Mouse (Mus musculus) small intestine, adult 2 months (tissue): ENCODE measurements around the gene Ets1. TPM values are rescaled to one million over a fixed set of nuclear protein-coding genes. Genes with fewer than 3 reads are reported as not detected.

Source experiments
- H3K27ac ChIP-seq: fragments of 200-500 bp; 2 replicates; pipeline ENCODE4 v1.5.1; 2012; ENCODE audit warnings: low read depth, low read length, control low read depth, inconsistent platforms; ENCODE audit not compliant: insufficient read depth
- H3K27me3 ChIP-seq: fragments of 200-500 bp; 2 replicates; pipeline ENCODE4 v1.6.1; 2012; ENCODE audit warnings: mild to moderate bottlenecking, moderate library complexity, low read length, inconsistent platforms; ENCODE audit not compliant: control insufficient read depth, insufficient read depth
- H3K36me3 ChIP-seq: fragments of 200-500 bp; 2 replicates; pipeline ENCODE4 v1.6.1; 2012; ENCODE audit warnings: mild to moderate bottlenecking, low read length, control low read depth, inconsistent platforms; ENCODE audit not compliant: control insufficient read depth, insufficient read depth
- H3K4me1 ChIP-seq: fragments of 200-500 bp; 2 replicates; pipeline ENCODE4 v1.6.1; 2012; ENCODE audit warnings: low read length, inconsistent platforms, mixed read lengths; ENCODE audit not compliant: control insufficient read depth, insufficient read depth, insufficient read length
- H3K4me3 ChIP-seq: fragments of 200-500 bp; 2 replicates; pipeline ENCODE4 v1.5.1; 2012; ENCODE audit warnings: low read depth, mild to moderate bottlenecking, control low read depth, inconsistent platforms, low read length, moderate library complexity
- CTCF ChIP-seq: fragments of 200-500 bp; IDR thresholded peaks from 2 replicates; pipeline ENCODE4 v1.5.1; 2012; ENCODE audit warnings: low read depth, mild to moderate bottlenecking, control low read depth, inconsistent platforms, low read length, moderate library complexity, mixed read lengths; ENCODE audit not compliant: insufficient replicate concordance, insufficient read length; ENCODE audit errors: extremely low read depth
- POLR2A ChIP-seq: fragments of 200-500 bp; IDR thresholded peaks from 2 replicates; pipeline ENCODE4 v1.6.1; 2012; ENCODE audit warnings: low read depth, mild to moderate bottlenecking, control low read depth, inconsistent platforms, low read length, moderate library complexity
- WGBS: fragments of 180-500 bp; shearing (Covaris S2); methylation state at CpG from one replicate; pipeline ENCODE4 v1.1.7; 2018; 5-methylcytosine and 5-hydroxymethylcytosine counted together
- polyA plus RNA-seq: library from polyadenylated mRNA; depleted of rRNA; stranded (reverse); fragments of >200 nt; gene quantifications from 2 replicates; pipeline ENCODE4 v1.2.3, GENCODE M21; 2012

Gene Ets1
- polyA plus RNA-seq, 1 experiment = 10.2 TPM

DNA sequence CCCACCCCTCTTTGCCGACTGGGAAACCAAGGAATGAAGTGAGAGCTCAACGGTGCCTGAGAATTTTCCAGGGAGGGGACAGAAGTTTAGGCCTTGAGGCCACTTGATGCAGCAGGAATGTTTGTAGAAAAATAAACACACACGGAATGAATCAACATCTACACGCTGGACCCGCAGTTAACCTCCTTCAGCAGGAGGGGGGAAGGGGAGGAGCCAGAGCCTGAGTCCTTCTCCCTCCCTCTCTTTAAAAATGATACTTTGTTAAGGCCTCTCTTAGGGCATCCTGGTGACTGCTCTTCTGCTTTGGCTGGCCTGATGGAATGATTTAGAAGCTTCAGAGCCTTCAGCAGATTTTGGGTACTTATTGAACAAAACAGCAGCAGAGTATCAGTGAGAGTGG is 73.3 kb downstream of the Ets1 start:
- Histone ChIP-seq H3K4me3 (no peak overlapping the region), H3K27me3 (no peaks in the 10 kb centered on the region), H3K27ac (peak overlapping the region; percentile 52), H3K36me3 (no peaks in the 10 kb centered on the region), H3K4me1 (peaks cover 14% of the 10 kb centered on the region)
- 31% methylated on average over 5 of the region's 5 CpGs for WGBS
- TF ChIP-seq CTCF = no peak
- TF ChIP-seq POLR2A = no peak

DNA sequence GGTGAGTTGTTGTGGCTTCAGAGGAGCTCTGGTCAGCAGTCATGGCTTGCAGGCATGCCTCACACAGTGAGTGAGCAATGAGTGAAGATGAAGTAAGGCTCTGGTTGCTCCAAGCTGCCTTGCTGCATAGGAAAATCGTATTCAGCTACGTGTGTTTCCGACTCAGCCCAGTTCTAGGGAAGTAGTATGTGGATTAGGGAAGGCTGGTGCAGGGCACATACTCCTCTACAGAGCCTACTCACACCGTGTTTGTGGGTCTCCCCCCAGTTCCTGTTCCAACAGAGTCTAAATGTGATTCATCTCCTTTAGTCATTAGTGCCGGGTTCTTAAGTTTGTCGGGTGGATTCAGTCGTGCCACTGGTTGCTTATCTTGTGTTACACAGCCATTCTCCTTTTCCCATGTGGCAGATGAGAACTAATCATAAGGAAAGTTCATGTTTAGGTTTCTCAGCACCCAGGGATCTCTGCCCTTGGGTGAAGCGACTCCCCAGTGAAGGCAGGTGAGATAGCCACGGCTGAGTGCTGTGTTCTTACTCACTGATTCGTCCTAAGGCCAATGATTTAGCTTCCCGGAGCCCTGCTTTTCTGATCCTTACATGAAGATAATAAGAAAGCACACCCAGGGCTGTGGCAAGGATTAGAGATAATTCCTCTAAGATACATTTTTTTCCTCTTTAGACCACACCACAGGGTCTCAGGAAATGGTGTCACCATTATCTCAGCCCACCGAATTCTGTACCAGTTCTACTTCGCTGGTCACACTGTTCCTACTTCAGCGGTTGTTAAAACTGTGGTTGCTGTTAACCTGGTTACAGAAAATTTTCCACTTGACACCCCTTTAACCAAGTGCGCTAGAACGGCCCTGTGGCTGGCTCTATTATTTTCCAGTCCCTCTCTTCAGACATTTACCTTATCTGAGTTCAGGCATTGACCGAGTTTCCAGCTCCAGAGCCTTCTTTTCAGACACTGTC is 74.0 kb downstream of the Ets1 start:
- Histone ChIP-seq H3K27me3 (no peaks in the 10 kb centered on the region), H3K36me3 (no peaks in the 10 kb centered on the region), H3K4me3 (no peak overlapping the region), H3K27ac (peak overlapping the region; percentile 52), H3K4me1 (peaks cover 14% of the 10 kb centered on the region)
- WGBS = 59% methylated on average over 17 of the region's 17 CpGs
- no peak for TF ChIP-seq CTCF
- TF ChIP-seq POLR2A = no peak

DNA sequence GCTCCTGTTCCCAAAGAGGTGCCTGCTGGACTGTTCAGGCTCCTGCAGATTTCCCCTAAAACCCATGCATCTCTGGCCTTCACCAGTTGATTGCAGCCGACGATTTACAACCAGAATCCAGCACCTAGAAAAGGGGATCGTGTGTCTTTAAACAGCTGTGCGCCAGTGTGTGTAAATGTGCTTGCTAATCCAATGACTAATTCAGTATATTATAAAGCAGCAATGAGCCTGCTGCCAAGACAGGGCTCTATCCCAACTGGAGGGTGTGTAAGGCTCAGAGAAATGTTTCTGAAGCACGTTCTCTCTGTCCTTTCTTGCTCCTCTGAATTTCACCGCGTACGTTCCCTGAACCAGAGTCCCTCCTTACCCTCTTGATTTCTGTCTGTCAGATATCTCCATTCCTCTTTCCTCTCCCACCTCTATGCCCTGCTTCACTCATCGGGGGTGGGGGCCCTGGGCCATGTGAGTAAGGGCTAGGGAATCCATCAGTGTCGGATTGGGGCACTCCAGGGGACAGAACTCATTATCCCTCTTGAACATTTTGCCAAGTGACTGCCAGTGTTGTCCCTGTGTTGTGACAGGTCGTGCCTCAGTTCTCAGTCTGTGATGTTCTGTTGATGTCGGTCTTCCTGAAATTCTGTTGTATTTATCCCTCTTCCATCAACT is 75.1 kb downstream of the Ets1 start:
- Histone ChIP-seq H3K4me3 (no peak overlapping the region), H3K27me3 (no peaks in the 10 kb centered on the region), H3K4me1 (peaks cover 10% of the 10 kb centered on the region), H3K27ac (0 out of 2 replicates have a peak overlapping the region, but pooled peaks have one; percentile 52), H3K36me3 (no peaks in the 10 kb centered on the region)
- TF ChIP-seq POLR2A (no peak), CTCF (no peak)
- WGBS = 67% methylated on average over 12 of the region's 12 CpGs

DNA sequence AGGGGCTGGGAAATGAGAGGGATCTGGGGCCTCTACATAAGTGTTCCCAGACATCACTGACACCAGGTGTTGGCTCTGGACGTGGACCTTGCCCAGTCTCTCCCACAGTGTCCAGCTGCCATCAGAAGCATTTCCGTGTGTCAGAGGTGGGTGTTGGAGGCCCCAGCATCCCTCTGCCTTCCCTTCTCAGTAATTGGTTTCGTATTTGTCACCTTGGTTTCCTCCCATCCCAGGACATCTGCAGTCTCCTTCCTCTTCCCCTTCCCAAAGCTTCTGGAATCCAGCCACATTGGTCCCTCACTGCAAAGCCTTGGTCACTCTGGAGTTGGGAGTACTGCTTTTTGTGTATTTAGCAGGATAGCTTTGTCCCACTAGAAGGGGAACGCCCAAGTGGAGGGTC is 75.7 kb downstream of the Ets1 start:
- Histone ChIP-seq H3K4me3 (no peak overlapping the region), H3K36me3 (no peaks in the 10 kb centered on the region), H3K4me1 (peaks cover 8% of the 10 kb centered on the region; the same call in 1 of the 2 replicates), H3K27me3 (no peaks in the 10 kb centered on the region), H3K27ac (0 out of 2 replicates have a peak overlapping the region, but pooled peaks have one; percentile 21)
- 40% methylated on average over 4 of the region's 4 CpGs for WGBS
- TF ChIP-seq POLR2A (no peak), CTCF (no peak)

DNA sequence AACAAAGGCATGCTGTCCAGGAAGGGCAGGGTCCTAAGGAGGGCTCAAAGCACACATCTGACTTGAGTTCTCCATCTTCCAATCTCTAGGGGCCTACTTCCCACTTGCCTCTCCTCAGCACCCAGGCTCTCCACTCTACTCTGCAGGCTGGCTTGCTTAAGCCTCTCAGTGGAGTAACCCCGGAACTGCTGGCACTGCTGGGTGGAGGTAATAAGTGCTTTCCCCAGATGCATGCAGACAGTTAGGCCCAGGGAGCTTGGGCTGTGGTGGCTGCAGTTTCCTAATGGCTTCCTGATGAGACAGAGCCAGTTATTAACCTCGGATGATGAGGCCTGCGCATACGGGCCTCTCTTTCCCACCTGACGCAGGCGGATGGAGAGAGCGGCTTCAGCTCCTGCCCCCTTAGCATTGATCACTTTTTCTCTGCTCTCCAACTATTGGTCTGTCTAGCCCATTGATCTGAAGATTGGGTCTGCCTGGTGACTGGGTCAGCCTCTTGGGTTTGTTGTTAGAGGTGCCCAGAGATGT is 76.4 kb downstream of the Ets1 start:
- no peak overlapping the region for H3K4me3 ChIP-seq
- H3K4me1 ChIP-seq = peaks cover 10% of the 10 kb centered on the region; the same call in 1 of the 2 replicates
- 85% methylated on average over 7 of the region's 7 CpGs for WGBS
- 0 out of 2 replicates have a peak overlapping the region, but pooled peaks have one; percentile 21 for H3K27ac ChIP-seq
- TF ChIP-seq POLR2A (no peak), CTCF (no peak)
- no peaks in the 10 kb centered on the region for H3K27me3 ChIP-seq
- H3K36me3 ChIP-seq = no peaks in the 10 kb centered on the region

DNA sequence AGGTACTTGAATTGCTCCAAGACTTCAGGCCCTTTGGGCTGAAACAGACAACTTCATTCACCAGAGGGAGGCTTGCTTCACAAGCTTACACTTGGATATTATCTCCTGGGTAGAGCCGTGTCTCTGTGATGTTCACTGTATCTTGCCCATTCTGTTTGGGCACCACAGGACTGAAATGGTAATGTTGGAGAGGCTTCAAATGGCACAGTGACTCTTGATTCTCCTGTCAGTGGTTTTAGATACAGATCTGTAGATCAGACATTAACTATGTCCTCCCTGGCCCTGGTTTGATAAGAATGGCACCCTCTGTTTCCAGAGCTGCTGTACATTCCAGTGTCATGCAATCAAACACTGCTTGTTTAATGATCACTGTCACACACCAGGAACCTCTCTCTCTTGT is 77.1 kb downstream of the Ets1 start:
- H3K4me1 ChIP-seq = peaks cover 14% of the 10 kb centered on the region; the same call in 1 of the 2 replicates

More for the DNA sequence above, 77.1 kb downstream of the Ets1 start:
- H3K4me3 ChIP-seq = no peak overlapping the region
- H3K36me3 ChIP-seq = no peaks in the 10 kb centered on the region
- WGBS = 72% methylated on average over 1 of the region's 1 CpGs
- no peak for TF ChIP-seq POLR2A
- no peak for TF ChIP-seq CTCF
- no peak overlapping the region for H3K27ac ChIP-seq
- no peaks in the 10 kb centered on the region for H3K27me3 ChIP-seq
